Mouse (Mus musculus) liver, postnatal 0 days (tissue): Measurements from ENCODE around the gene Keg1.

Source experiments
- CTCF ChIP-seq: sonication (generic); IDR thresholded peaks from 2 replicates; pipeline ENCODE4 v1.5.1; 2016; ENCODE audit warnings: antibody characterized with exemption, low read depth
- EP300 ChIP-seq: IDR thresholded peaks from 2 replicates; pipeline ENCODE4 v1.6.1; 2016; ENCODE audit warnings: antibody characterized with exemption, low read depth, mild to moderate bottlenecking

DNA sequence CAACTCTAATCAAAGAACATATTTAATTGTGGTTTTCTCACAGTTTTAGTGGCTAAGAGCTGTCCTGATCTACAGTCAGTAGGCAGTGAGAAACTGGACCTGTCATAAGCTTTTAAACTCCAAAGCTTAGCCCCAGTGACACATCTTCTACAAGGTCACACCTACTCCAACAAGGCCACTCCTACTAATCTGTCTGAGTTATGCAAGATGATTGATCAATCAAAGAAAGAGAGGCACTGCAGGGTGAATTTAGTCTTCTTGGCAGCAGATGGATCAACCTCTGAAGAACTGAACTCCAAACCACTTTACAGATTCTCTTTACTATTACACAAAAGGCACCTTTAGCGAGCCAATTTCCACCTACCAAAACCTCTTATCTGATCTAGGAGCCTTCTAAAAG is 30.3 kb downstream of the Keg1 start:
- TF ChIP-seq CTCF (no peak), EP300 (no peak)
